Mouse (Mus musculus) CD4-positive, CD25-positive, alpha-beta regulatory T cell, adult 9 weeks (primary cell): ENCODE measurements around the gene Nhs. TPM values are rescaled to one million over a fixed set of nuclear protein-coding genes. Genes with fewer than 3 reads are reported as not detected.

Source experiments
- polyA plus RNA-seq: library from polyadenylated mRNA; unstranded; fragments of 100-300 nt; shearing (Covaris generic); gene quantifications from one replicate; pipeline ENCODE4 v1.2.1, GENCODE M21; 2017

The Nhs gene
- polyA plus RNA-seq, result not detected

DNA sequence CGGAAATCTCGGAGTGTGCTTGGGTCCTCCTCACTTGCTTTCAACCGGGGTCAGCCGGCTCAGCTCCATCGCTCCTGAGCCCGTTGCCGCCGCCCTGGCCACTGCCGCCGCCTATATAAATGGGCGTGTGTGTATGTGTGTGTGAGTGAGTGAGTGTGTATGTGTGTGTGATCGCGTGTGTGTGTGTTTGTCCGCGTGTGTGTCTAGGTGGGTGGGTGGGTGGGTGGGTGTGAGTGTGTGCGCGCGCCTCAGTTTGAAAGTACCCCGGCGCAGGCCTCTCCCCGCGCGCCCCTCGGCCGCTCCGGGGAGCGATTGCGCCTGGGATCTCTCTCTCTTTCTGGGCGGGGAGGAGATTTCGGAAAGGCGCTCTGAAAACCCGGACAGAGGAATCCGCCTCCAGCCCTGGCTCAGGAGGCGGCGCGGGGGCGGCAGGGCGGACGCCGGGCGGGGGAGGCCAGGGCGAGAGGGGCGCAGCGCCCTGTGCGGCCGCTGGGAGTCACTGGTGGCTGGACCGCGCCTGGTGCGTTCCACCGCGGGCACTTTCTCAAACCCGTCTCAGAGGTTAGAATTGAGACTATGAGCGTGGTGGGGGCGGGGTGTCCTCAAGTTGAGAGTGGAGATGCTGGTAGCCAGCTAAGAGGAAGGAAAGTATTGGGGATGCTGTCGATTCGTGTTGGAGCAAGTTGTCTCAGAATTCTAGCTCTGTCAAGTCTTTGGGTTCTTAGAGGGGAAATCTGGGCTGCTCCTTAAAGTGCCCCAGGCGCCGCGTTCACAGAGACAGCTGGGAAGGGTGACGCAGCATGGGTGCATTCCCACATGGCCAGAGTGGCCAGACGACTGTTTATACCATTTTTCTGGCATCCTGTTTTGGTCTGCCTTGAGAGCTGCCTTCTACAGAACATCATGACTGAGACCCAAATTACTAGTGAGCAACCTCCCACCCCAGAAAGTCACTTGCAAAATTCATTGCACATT, at the start of gene Nhs:
TSS of gene Nhs (minus strand) at position 94 of the 975 bp plus-strand sequence.

